Mouse (Mus musculus) lung, adult 2 months (tissue): ENCODE results near the gene Cemip2. TPM values are rescaled to one million over a fixed set of nuclear protein-coding genes. Genes with fewer than 3 reads are reported as not detected.

Source experiments
- DNase-seq: peaks from one replicate; pipeline ENCODE4 v3.0.0; 2022
- H3K4me1 ChIP-seq: fragments of 200-500 bp; 2 replicates; pipeline ENCODE4 v1.6.1; 2011; ENCODE audit warnings: low read length; ENCODE audit not compliant: control insufficient read depth, insufficient read depth
- H3K4me3 ChIP-seq: fragments of 200-500 bp; replicated peaks from 2 replicates; pipeline ENCODE3; 2011; ENCODE audit warnings: low read depth, mild to moderate bottlenecking, control low read depth, low read length; ENCODE audit errors: extremely low read depth
- CTCF ChIP-seq: fragments of 200-500 bp; IDR thresholded peaks from 2 replicates; pipeline ENCODE4 v1.5.1; 2011; ENCODE audit warnings: mild to moderate bottlenecking, low read length, control low read depth; ENCODE audit not compliant: insufficient read depth
- POLR2A ChIP-seq: fragments of 200-500 bp; IDR thresholded peaks from 2 replicates; pipeline ENCODE4 v1.6.1; 2011; ENCODE audit warnings: low read depth, mild to moderate bottlenecking, control low read depth, low read length, borderline replicate concordance; ENCODE audit errors: extremely low read depth
- WGBS: fragments of 180-500 bp; shearing (Covaris S2); methylation state at CpG from one replicate; pipeline ENCODE4 v1.1.7; 2018; 5-methylcytosine and 5-hydroxymethylcytosine counted together
- polyA plus RNA-seq: library from polyadenylated mRNA; depleted of rRNA; stranded (reverse); fragments of >200 nt; gene quantifications from 2 replicates; pipeline ENCODE4 v1.2.3, GENCODE M21; 2012; rRNA removed

Cemip2 gene
- 33.8 and 37.1 TPM in 2 replicates for polyA plus RNA-seq

DNA sequence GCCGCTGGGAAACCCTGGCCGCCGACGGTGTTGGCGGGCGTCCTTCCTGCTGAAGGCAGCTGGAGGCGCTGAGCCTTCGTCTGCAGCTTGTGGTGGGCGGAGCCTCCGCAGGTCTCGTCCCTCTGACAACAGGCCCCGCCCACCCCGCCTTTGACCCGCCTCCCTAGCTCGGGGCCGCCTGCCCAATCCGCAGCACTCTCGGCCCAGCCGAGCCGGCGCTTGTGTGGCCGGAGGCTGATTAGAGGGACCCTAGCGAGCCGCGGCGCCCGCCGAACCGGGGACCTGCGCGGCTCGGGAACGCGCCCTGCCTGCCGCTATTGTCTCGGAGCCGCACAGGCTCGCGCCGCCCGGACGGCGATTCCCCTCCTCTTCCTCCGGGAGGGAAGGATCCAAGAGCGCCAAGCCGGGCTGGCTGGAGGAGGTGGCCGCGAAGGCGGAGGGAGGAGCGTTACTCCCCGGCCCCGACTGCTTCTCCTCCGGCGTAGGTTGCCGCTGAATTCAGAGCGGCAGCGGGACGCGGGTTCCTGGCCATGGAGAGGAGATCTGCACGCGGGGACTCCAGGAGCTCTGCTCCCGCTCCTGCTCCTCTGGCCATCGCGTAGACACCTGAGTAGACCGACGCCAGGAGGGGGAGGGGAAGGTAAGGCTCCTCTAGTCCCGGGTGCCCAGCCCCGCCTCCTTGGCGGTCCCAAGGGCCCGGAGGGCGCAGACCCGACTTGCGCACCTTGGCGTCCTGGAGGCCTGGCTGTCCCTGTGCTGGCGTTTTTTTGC lies at the start of gene Cemip2:
Gene Cemip2, plus strand, starts transcription at position 196 of the 771 bp plus-strand sequence.
- under 1% methylated on average over 74 of the region's 75 CpGs for WGBS
- Histone ChIP-seq H3K4me3 (peak within 1 kb of the TSS; percentile 96), H3K4me1 (peaks cover 6% of the 10 kb centered on the region)
- peak; percentile 96 for DNase-seq
- TF ChIP-seq CTCF (peak; percentile 30), POLR2A (peak; percentile 67)

DNA sequence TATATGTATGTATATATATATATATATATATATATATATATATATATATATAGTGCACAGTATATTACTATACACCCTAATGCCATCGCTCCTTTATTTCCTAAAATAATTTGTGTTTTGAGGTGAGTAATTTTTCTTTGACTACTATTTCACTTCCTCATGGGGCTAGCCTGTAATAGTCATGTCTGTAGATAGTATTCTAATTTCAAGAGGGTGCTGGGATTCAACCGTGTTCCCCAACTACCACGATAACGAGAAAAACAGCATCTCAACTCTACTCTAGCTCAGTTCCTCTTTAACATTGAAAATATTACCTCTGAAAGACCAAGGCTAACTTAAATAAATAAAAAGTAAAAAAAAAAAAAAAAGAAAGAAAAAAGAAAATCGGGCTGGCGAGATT lies 49.8 kb upstream of the Cemip2 start:
- 87% methylated on average over 6 of the region's 6 CpGs for WGBS
- no peak for DNase-seq
- Histone ChIP-seq H3K4me3 (no peak overlapping the region), H3K4me1 (no peaks in the 10 kb centered on the region)
- TF ChIP-seq POLR2A, result no peak
- no peak for TF ChIP-seq CTCF

DNA sequence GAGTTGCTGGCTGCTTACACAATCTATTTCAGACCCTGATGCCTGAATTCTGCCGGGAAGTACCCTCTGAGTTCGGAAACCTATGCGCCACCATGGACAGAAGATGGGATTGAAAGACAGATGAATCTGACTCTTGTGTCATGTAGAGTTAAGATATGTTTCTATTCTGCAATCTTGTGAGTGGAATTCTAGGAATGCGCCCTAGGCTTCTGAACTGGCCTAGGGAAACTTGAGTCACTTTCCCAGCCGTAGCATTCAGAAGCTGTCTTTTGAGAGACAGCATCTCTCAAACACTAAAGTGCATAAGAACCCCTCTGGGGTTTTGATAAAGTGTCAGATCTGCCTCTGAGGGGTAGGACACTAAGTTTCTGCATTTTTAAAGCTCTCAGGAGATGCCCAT lies 46.3 kb upstream of the Cemip2 start:
- TF ChIP-seq CTCF, result no peak
- no peak for TF ChIP-seq POLR2A
- H3K4me1 ChIP-seq, result no peaks in the 10 kb centered on the region
- no peak overlapping the region for H3K4me3 ChIP-seq
- DNase-seq, result no peak
- WGBS, result 73% methylated on average over 5 of the region's 5 CpGs

- 94% methylated on average over 2 of the region's 2 CpGs for WGBS
- DNase-seq, result no peak
- Histone ChIP-seq H3K4me3 (no peak overlapping the region), H3K4me1 (no peaks in the 10 kb centered on the region)
- TF ChIP-seq CTCF, result no peak
- no peak for TF ChIP-seq POLR2A
Measured at GRCm38 (mm10) chr19:21733176-21733575, 45.0 kb upstream of the Cemip2 start.

DNA sequence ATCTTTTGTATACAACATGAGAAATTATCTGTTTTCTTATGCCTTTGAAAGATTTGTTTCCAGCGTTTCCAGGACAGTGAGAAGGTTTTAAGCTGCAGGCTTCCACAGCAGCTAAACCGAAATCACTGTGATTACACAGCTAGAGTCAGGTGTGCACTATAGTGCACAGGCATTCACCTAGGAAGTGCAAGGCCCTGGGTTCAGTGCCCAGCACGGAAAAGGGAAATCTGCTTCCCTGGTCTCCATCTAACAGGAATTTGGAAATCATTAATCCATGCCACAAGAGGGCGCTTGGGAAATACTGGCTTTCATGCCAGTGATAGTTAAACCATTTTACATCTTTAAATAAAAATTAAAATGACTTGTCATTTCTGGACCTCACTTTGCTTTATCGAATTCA lies 44.0 kb upstream of the Cemip2 start:
- no peak overlapping the region for H3K4me3 ChIP-seq
- no peak for DNase-seq
- H3K4me1 ChIP-seq, result no peaks in the 10 kb centered on the region
- 37% methylated on average over 5 of the region's 5 CpGs for WGBS
- TF ChIP-seq CTCF (no peak), POLR2A (no peak)

DNA sequence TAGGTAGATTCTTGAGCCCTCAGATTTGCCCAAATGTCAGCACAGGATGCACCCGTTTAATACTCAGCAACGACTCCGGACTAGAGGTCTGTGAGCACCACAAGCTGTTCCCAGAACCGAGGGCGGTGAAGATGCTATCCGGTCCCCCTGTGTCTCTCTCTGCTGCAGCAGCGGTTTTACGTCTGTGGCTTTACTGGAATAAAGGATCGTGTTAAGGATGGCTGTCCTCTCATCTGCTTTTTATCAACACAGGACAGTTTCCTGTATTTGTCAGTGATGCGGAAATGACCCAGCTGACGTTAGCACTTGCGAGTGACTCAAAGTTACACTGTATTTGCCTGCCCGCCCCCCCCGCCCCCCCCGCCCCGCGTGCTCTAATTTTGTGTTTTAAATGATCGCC lies 40.7 kb upstream of the Cemip2 start:
- DNase-seq, result no peak
- H3K4me3 ChIP-seq, result peak overlapping the region; percentile 45
- no peak for TF ChIP-seq CTCF
- 25% methylated on average over 18 of the region's 18 CpGs for WGBS
- H3K4me1 ChIP-seq, result no peaks in the 10 kb centered on the region

DNA sequence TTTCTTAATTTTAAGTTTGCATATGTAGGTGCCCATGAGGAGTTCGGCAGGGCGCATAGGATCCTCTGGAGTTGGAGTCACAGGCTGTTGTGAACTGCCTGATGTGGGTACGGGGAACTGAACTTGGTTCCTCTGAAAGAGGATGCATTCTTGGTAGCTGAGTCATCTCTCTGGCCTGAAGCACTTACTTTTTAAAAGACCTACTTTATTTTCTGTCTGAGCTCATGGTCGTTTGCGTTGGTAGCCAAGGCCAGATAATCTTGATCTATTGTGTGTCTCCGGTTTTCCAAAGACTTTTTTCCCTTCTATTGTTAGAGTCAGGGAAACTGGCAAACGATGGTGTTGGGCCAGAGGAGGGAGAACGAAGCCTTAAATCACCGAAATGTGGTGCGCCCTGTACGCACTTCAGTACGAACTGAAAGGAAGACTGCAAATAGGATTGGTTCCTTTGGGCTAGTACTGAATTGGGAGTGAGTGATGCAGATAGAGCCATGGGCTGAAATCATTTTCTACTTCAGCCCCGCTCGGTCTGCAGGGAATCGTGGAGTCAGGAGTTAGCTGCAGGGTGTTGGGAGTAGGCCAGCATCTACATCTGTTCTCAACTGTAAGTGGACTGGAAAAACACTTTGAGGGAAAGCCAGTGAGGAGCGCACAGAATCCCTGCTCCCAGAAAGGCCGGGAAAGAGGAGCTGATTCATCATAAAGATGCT lies 40.1 kb upstream of the Cemip2 start:
- peak overlapping the region; percentile 40 for H3K4me3 ChIP-seq
- no peak for TF ChIP-seq POLR2A
- TF ChIP-seq CTCF, result no peak
- no peak for DNase-seq
- 25% methylated on average over 17 of the region's 17 CpGs for WGBS
- H3K4me1 ChIP-seq, result no peaks in the 10 kb centered on the region

DNA sequence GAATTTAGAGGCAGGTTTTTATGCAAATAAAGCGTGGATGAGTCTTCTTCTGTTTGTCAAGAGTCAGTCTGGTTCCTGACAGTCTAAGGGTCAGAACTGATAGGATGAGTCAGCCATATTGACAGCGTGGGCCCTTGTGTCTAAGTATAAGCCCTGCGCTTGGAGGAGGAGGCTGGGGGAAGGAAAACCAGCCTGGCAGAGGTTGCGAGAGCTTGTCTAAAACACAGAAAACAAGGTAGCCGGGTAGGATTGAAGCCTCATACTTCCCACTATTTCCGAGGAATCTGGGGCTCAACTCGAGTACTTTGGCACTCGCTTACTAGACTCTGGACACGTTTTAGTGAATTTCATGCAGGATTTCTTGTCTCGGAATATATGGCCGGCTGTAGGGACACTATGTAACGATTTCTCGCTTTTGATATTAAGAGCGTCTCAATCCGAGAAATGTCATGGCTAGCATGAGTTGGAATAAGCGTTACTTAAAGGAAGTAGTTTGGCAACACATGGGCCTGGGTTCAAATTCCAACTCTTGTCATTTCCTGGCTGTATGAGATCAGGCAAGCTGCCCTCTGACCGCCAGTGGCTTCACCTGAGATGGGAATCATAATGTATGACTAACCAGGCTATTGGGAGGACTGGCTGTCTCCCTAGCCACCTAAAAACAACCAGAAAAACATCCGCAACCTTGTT lies 39.4 kb upstream of the Cemip2 start:
- no peak for TF ChIP-seq CTCF
- TF ChIP-seq POLR2A, result no peak
- H3K4me3 ChIP-seq, result no peak overlapping the region
- no peak for DNase-seq
- 78% methylated on average over 18 of the region's 18 CpGs for WGBS
- no peaks in the 10 kb centered on the region for H3K4me1 ChIP-seq

GRCm38 (mm10) chr19:21742138-21742537 lies 36.0 kb upstream of the Cemip2 start:
- no peak for DNase-seq
- no peak for TF ChIP-seq CTCF
- no peak for TF ChIP-seq POLR2A
- Histone ChIP-seq H3K4me1 (no peaks in the 10 kb centered on the region), H3K4me3 (no peak overlapping the region)
- WGBS, result 85% methylated on average over 12 of the region's 12 CpGs
